Mouse (Mus musculus) small intestine, adult 2 months (tissue): ENCODE results near the gene Cry2.

Source experiments
- CTCF ChIP-seq: fragments of 200-500 bp; IDR thresholded peaks from 2 replicates; pipeline ENCODE4 v1.5.1; 2012; ENCODE audit warnings: low read depth, mild to moderate bottlenecking, control low read depth, inconsistent platforms, low read length, moderate library complexity, mixed read lengths; ENCODE audit not compliant: insufficient replicate concordance, insufficient read length; ENCODE audit errors: extremely low read depth
- POLR2A ChIP-seq: fragments of 200-500 bp; IDR thresholded peaks from 2 replicates; pipeline ENCODE4 v1.6.1; 2012; ENCODE audit warnings: low read depth, mild to moderate bottlenecking, control low read depth, inconsistent platforms, low read length, moderate library complexity

- TF ChIP-seq POLR2A (no peak), CTCF (peak; percentile 35; the same call in 1 of the 2 replicates)
Measured at GRCm38 (mm10) chr2:92422388-92423135, 11.3 kb downstream of the Cry2 start.
